22 mouse cellular contexts compared by ENCODE assay signal in the genomic region with DNA sequence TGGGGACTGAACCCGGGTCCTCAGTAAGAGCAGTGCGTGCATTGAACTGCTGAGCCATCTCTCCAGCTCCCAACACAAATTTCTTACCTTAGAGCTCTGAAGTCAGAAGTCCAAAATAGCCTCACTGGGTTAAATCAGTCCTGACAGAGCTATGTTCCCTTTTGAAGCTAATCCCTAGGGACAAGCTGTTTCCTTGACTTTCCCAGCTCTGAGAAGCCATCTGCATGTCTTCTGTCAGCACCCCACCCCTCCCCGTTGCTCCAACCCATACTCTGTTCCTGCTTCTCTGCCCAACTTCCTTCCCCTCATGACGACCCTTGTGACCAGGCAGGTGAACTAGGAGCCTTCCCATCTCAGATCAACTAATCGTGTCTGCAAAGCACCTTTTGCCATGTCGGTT. TPM values are rescaled to one million over a fixed set of nuclear protein-coding genes. Genes with fewer than 3 reads are reported as not detected.
DNase-seq lines count a peak whose midpoint lies in the region; ATAC-seq and TF ChIP-seq lines count a peak whose summit lies in the region.
"Had no signal": no experiment of that assay in that cellular context is flagged by ENCODE, and none has a peak within 500 bp of the region (broad histone marks: within the 10 kb centered on the region; RNA-seq: fewer than 3 reads in every experiment).

No protein-coding gene starts in this region.

- H3K27me3 ChIP-seq in heart, embryonic 10.5 days (ENCODE audit: insufficient read depth, poor library complexity, severe bottlenecking): no peaks in the 10 kb centered on the region
- H3K27me3 ChIP-seq: embryonic facial prominence, embryonic 13.5 days; hindbrain, embryonic 12.5 days; limb, embryonic 13.5 days; midbrain, embryonic 13.5 days; neural tube, embryonic 15.5 days; Patski had no signal

- peak overlapping the region; percentile 73 for H3K27ac ChIP-seq in gastrocnemius, adult 2 months
- H3K27ac ChIP-seq in heart, embryonic 10.5 days: peak overlapping the region; percentile 56
- H3K27ac ChIP-seq: embryonic facial prominence, embryonic 13.5 days; hindbrain, embryonic 12.5 days; limb, embryonic 13.5 days; liver, embryonic 14.5 days; midbrain, embryonic 13.5 days; neural tube, embryonic 15.5 days had no signal

- H3K4me1 ChIP-seq in heart, embryonic 10.5 days: peaks cover 13% of the 10 kb centered on the region; the same call in 1 of the 2 replicates
- H3K4me1 ChIP-seq: hindbrain, embryonic 12.5 days; limb, embryonic 13.5 days; midbrain, embryonic 13.5 days; neural tube, embryonic 15.5 days had no signal

- ATAC-seq in granulocyte monocyte progenitor cell, adult 5-6 weeks (replicated peaks; ENCODE audit: poor library complexity, severe bottlenecking): no peak
- ATAC-seq: activated CD4-positive, CD25-positive, alpha-beta regulatory T cell, adult 4 months; inflammation-experienced regulatory T-cells, adult 6 months; midbrain, embryonic 13.5 days; Patski had no signal

- DNase-seq in gastrocnemius, adult 2 months: peak; percentile 27
- DNase-seq in gastrocnemius, postnatal 4 days (ENCODE audit: low spot score in 2 of 2): no peak
- DNase-seq in heart, embryonic 10.5 days (ENCODE audit: low spot score): no peak
- peak; percentile 49 to 60 for DNase-seq in heart, postnatal 10 days
- peak; percentile 28 to 46 for DNase-seq in lung, postnatal 4 days
- no peak for DNase-seq in Muller cell, postnatal 12 days (ENCODE audit: inconsistent ontology term)
- no peak for DNase-seq in layer of hippocampus, adult 18-20 months (ENCODE audit: low spot score in 2 of 2)
- DNase-seq: cerebellum, postnatal 25 days; gastrocnemius, postnatal 25 days; kidney, adult 8-10 months; kidney, postnatal 36 days; right cerebral cortex, postnatal 4 days had no signal

- intact Hi-C loops in gastrocnemius, adult 2 months (cut with DNase I): no loop called here
- intact Hi-C loops in heart, postnatal 10 days (cut with DNase I): no loop called here

- no peak for TF ChIP-seq CTCF in gastrocnemius, adult 2 months (IDR thresholded peaks at IDR 0.05)

- H3K9me3 ChIP-seq in heart, embryonic 10.5 days: no peaks in the 10 kb centered on the region
- H3K9me3 ChIP-seq: embryonic facial prominence, embryonic 13.5 days; hindbrain, embryonic 12.5 days; limb, embryonic 13.5 days; midbrain, embryonic 13.5 days; neural tube, embryonic 15.5 days had no signal

- no peak overlapping the region for H3K4me3 ChIP-seq in gastrocnemius, adult 2 months
- H3K4me3 ChIP-seq in heart, embryonic 10.5 days: no peak overlapping the region
- H3K4me3 ChIP-seq: embryonic facial prominence, embryonic 13.5 days; hindbrain, embryonic 12.5 days; limb, embryonic 13.5 days; midbrain, embryonic 13.5 days; neural tube, embryonic 15.5 days had no signal

- WGBS in heart, embryonic 10.5 days: 20% methylated on average over 6 of the region's 6 CpGs

- H3K36me3 ChIP-seq in heart, embryonic 10.5 days: no peaks in the 10 kb centered on the region
- H3K36me3 ChIP-seq: embryonic facial prominence, embryonic 13.5 days; hindbrain, embryonic 12.5 days; limb, embryonic 13.5 days; midbrain, embryonic 13.5 days; neural tube, embryonic 15.5 days had no signal

RNA-seq across cellular contexts. Expression of a gene that starts 49.3 kb away (rescaled TPM):
- total RNA-seq in gastrocnemius, adult 2 months (2021): 100 to 1,000 TPM; 224 to 367 TPM
- 100 to 1,000 TPM; 222 to 253 TPM for total RNA-seq in gastrocnemius, postnatal 4 days (2021)
- 21.2 and 25.9 TPM in 2 replicates for polyA plus RNA-seq in heart, embryonic 10.5 days (2016; fragmentation: Nextera tagmentation; extraction: Ambion mirVana)
- 100 to 1,000 TPM; 855 to 861 TPM for total RNA-seq in heart, postnatal 10 days (2021)
- 10 to 100 TPM; 42.8 to 45.5 TPM for total RNA-seq in layer of hippocampus, adult 18-20 months (2021)
- 55.7 and 60.2 TPM in 2 replicates for total RNA-seq in granulocyte monocyte progenitor cell, adult 5-6 weeks (2014; fragmentation: Nextera tagmentation)
- 75.4 and 121 TPM in 2 replicates for total RNA-seq in granulocyte monocyte progenitor cell, adult 5-6 weeks (2017)

Comparison
In these comparisons a context has a peak if more than half of its experiments do, and no peak if none do; other contexts are left out.
1. DNase-seq: peak in gastrocnemius, adult 2 months (single experiment), heart, postnatal 10 days (2 of 2) and lung, postnatal 4 days (2 of 2); none in gastrocnemius, postnatal 4 days (0 of 2), heart, embryonic 10.5 days (single experiment), Muller cell, postnatal 12 days (single experiment) and layer of hippocampus, adult 18-20 months (0 of 2).